Mouse (Mus musculus): ENCODE measurements at regions not wholly inside any gene's neighbourhood (a gene's known extent, or its start where the extent isn't known, plus 50 kb on each side); places are given as distances from the start of the nearest gene placed in this dataset.

DNA sequence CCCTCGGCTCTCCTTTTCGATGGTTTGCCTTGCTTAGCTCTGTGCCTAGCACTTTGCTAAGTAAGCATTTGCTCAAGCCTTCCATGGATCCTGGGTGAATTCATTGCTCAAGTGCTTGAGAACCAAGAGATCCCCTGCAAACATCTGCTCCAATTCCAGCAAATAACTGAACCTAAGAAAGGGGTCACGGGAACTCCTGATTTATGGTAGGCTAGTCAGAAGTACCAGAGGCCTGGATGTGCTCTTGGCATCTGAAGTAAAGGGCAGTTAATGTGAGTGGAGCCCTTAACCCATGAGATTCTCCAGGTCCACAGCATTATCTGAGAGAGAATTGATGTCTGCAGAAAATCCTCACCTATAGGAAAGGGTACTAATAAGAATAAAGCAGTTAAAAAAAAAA, 69.4 kb upstream of the Usp27x start:
- no peak for DNase-seq (ENCODE audit: extremely low read depth)
- H3K9me3 ChIP-seq (replicated peaks; ENCODE audit: low read length), result no peaks in the 10 kb centered on the region
- H3K27me3 ChIP-seq (replicated peaks), result no peaks in the 10 kb centered on the region
- in situ Hi-C loops (cut with MboI; ENCODE audit: low pct_ligation_motif_present, low pct_unique_long_range_greater_than_20kb, low sequenced_read_pairs), result no loop called here
- no peaks in the 10 kb centered on the region for H3K36me3 ChIP-seq (replicated peaks in 1 of 2; ENCODE audit: control insufficient read depth in 1 of 2, insufficient read depth in 1 of 2, low read length in 1 of 2)
- H3K27ac ChIP-seq (ENCODE audit: insufficient read depth, low read depth), result no peak overlapping the region
- H3K79me2 ChIP-seq (replicated peaks; ENCODE audit: control insufficient read depth, extremely low read depth, insufficient read depth, poor library complexity, severe bottlenecking), result no peaks in the 10 kb centered on the region
- no peaks in the 10 kb centered on the region for H3K4me1 ChIP-seq (ENCODE audit: control insufficient read depth in 1 of 2, insufficient read depth in 2 of 2)
- dilution Hi-C loops (cut with MboI; ENCODE audit: extremely low pct_ligation_motif_present, extremely low pct_unique_long_range_greater_than_20kb, low sequenced_read_pairs), result no loop called here
- H3K4me3 ChIP-seq (replicated peaks in 1 of 3; ENCODE audit: low read depth in 2 of 3, low read length in 2 of 3, poor library complexity in 1 of 3), result no peak overlapping the region
- H3K9ac ChIP-seq (ENCODE audit: insufficient read depth, low read depth), result no peak overlapping the region
- TF ChIP-seq CHD2 (IDR thresholded peaks at IDR 0.05; ENCODE audit: low read length) (no peak), IRF4 (IDR thresholded peaks at IDR 0.05; ENCODE audit: low read depth, low read length) (no peak), ZC3H11A (IDR thresholded peaks at IDR 0.05; ENCODE audit: low read depth, low read length) (no peak), TBP (conservative IDR thresholded peaks at IDR 0.05; ENCODE audit: low read depth, low read length) (no peak), EP300 (IDR thresholded peaks at IDR 0.05; ENCODE audit: low read length) (no peak), SMC3 (IDR thresholded peaks at IDR 0.05; ENCODE audit: low read depth, low read length) (no peak), TCF12 (IDR thresholded peaks at IDR 0.05; ENCODE audit: low read depth, low read length) (no peak), USF2 (conservative IDR thresholded peaks at IDR 0.05; ENCODE audit: low read depth, low read length) (no peak), ELF1 (IDR thresholded peaks at IDR 0.05; ENCODE audit: low read depth, low read length) (no peak), E2F4 (IDR thresholded peaks at IDR 0.05; ENCODE audit: insufficient replicate concordance, low read depth, low read length) (no peak), USF1 (IDR thresholded peaks at IDR 0.05; ENCODE audit: low read depth, low read length) (no peak), ETS1 (conservative IDR thresholded peaks at IDR 0.05; ENCODE audit: low read depth, low read length) (no peak)
- no peak overlapping the region for H3K4me2 ChIP-seq (ENCODE audit: insufficient read depth, low read depth, poor library complexity, severe bottlenecking)

DNA sequence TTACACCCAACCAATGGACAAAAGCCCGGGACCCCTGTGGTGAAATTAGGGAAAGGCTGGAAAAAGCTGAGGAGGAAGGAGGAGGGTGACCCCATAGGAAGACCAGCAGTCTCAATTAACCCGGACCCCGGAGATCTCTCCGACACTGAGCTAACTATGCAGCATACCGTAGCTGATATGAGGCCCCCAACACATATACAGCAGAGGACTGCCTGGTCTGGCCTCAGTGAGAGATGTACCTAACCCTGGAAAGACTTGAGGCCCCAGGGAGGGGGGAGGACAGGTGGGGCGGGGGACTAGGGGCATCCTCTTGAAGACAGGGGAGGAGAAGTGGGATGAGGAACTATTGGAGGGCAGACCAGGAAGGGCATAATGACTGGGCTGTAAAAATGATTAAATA, 69.0 kb upstream of the Usp27x start:
- Histone ChIP-seq H3K9me3 (replicated peaks; ENCODE audit: low read length) (no peaks in the 10 kb centered on the region), H3K36me3 (replicated peaks in 1 of 2; ENCODE audit: control insufficient read depth in 1 of 2, insufficient read depth in 1 of 2, low read length in 1 of 2) (no peaks in the 10 kb centered on the region), H3K4me3 (replicated peaks in 1 of 3; ENCODE audit: low read depth in 2 of 3, low read length in 2 of 3, poor library complexity in 1 of 3) (no peak overlapping the region), H3K4me2 (ENCODE audit: insufficient read depth, low read depth, poor library complexity, severe bottlenecking) (no peak overlapping the region), H3K27me3 (replicated peaks) (no peaks in the 10 kb centered on the region), H3K4me1 (ENCODE audit: control insufficient read depth in 1 of 2, insufficient read depth in 2 of 2) (no peaks in the 10 kb centered on the region), H3K27ac (ENCODE audit: insufficient read depth, low read depth) (no peak overlapping the region), H3K79me2 (replicated peaks; ENCODE audit: control insufficient read depth, extremely low read depth, insufficient read depth, poor library complexity, severe bottlenecking) (no peaks in the 10 kb centered on the region), H3K9ac (ENCODE audit: insufficient read depth, low read depth) (no peak overlapping the region)
- in situ Hi-C loops (cut with MboI; ENCODE audit: low pct_ligation_motif_present, low pct_unique_long_range_greater_than_20kb, low sequenced_read_pairs) (no loop called here), dilution Hi-C loops (cut with MboI; ENCODE audit: extremely low pct_ligation_motif_present, extremely low pct_unique_long_range_greater_than_20kb, low sequenced_read_pairs) (no loop called here)
- TF ChIP-seq HCFC1 (IDR thresholded peaks at IDR 0.05; ENCODE audit: low read depth, low read length), result no peak
- no peak for TF ChIP-seq UBTF (IDR thresholded peaks at IDR 0.05; ENCODE audit: low read depth, low read length)
- no peak for TF ChIP-seq MXI1 (IDR thresholded peaks at IDR 0.05; ENCODE audit: low read depth, low read length)
- no peak for TF ChIP-seq ZKSCAN1 (IDR thresholded peaks at IDR 0.05; ENCODE audit: borderline replicate concordance, low read depth, low read length)
- TF ChIP-seq CTCF (conservative IDR thresholded peaks at IDR 0.05 in 1 of 2, IDR thresholded peaks at IDR 0.05 in 1 of 2; ENCODE audit: low read depth in 2 of 2, low read length in 2 of 2), result no peak
- TF ChIP-seq MAX (IDR thresholded peaks at IDR 0.05; ENCODE audit: low read length), result no peak
- TF ChIP-seq PAX5 (IDR thresholded peaks at IDR 0.05; ENCODE audit: low read length), result no peak
- TF ChIP-seq GABPA (IDR thresholded peaks at IDR 0.05; ENCODE audit: insufficient replicate concordance, low read depth, low read length), result no peak
- TF ChIP-seq EP300 (IDR thresholded peaks at IDR 0.05; ENCODE audit: low read length), result no peak
- no peak for TF ChIP-seq MEF2A (IDR thresholded peaks at IDR 0.05; ENCODE audit: borderline replicate concordance, low read depth, low read length)
- TF ChIP-seq BHLHE40 (IDR thresholded peaks at IDR 0.05; ENCODE audit: low read depth, low read length), result no peak
- no peak for TF ChIP-seq TCF12 (IDR thresholded peaks at IDR 0.05; ENCODE audit: low read depth, low read length)
- no peak for TF ChIP-seq CHD2 (IDR thresholded peaks at IDR 0.05; ENCODE audit: low read length)
- TF ChIP-seq ZMIZ1 (IDR thresholded peaks at IDR 0.05; ENCODE audit: low read depth, low read length), result no peak
- TF ChIP-seq KAT2A (IDR thresholded peaks at IDR 0.05; ENCODE audit: insufficient replicate concordance, low read length), result no peak
- DNase-seq (ENCODE audit: extremely low read depth), result no peak
